Mouse (Mus musculus) lung, postnatal 14 days (tissue): ENCODE results near the gene Rmnd1.
"Not testable (repeated sequence)": the region's sequence is repeated elsewhere in the genome, so short reads cannot be mapped to it uniquely, and the experiment has no call there.

ENCODE experiments used
- DNase-seq: peaks from one replicate; pipeline ENCODE4 v3.0.0; 2021

The Rmnd1 gene

DNA sequence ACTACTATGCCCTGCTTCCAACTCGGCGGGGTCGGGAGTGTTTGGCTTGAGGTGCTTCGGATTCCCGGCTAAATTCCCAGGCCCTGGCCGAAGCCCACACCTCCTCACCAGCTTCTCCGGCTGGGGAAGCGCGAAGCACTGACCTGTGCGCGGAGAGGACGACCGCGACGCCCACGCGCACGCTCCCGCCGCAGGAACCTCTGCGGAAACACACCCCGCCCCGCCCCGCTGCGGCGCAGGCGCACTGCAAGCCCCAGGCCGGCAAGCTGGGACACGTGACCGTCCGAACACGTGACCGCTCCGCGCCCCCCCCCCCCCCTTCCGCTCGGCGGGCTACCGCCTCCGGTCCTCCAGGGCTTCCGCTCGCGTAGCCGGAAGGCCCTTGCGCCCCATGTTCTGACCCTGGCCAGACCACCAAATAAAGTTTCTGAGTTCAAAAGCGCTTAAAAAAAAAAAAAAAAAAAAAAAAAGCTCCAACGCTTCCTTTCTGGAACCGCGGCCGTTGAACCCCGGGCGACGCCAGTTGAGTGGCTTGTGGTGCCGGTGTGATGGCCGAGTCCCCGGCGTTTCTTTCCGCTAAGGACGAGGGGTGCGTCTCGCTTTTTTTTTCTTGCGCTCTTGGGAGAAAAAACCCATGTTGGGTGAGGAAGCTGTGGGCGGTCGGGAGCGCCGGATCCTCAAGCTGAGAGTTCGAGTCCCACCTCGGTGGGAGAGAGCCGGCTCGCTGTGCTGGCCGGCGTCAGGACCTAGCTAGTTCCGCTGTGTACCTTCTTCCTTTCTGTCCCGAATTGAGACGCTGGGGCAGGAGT, at the start of gene Rmnd1, which contains the start of gene Armt1:
Gene Rmnd1 (minus strand): TSS at position 266 of the 809 bp plus-strand sequence.
Gene Armt1 (plus strand): TSS at position 345 of the 809 bp plus-strand sequence.
- peak; percentile 94 for DNase-seq

DNA sequence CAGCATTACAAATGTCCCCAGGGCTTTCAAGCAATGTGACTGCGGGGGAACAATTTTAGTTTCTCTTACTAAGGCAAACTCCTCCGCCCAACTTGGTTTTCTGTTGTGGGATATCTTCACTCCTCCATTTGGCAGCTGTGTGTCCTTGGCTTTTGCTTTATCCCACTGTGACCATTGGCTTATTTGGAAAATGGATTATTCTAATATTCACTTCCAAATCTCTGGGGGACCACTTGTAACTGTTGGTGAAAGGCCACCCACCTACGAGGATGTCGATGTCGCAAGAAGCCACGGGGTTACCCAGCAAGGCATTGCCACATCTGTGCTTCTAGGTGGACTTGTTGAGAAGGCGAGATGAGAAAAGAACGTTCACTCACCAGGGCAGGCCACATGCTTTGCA, 49.5 kb upstream of the Rmnd1 start:
- DNase-seq = no peak

DNA sequence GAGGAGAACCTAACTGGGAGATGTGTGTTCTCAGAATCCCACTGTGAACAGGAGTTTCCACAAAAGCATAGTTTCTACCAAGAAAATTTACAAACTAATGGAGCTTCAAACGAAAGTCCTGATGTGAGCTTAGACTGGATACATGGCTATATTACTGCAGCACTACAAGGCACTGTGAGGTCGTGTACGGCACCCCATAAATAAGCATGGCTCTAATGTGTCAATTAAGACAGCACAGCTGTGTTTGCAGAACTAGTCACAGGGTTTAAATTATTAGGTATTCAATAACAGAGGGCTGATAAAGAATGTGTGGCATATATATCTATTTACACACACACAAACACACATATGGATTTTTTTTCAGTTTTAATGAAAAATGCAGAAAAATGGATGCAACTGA, 48.7 kb upstream of the Rmnd1 start:
- no peak for DNase-seq

DNA sequence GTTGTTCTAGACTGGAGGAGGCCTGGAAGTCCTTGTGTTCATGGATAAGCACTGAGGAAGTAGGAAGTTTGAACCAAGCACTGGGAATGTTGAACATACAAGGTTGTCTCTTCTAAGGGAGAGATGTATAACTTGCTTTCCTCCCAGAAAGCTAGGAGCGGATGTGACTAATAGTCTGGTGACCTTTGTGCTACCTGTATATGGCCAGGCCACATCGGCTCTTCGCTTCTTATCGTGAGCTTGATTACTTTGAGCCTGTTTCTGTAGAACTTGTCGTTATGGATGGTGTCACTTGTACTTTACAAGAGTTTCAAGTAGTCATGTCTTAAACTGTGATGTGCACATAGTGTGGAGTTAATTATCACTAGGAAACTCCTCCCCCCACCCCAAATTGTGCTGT, 44.4 kb upstream of the Rmnd1 start:
- DNase-seq = no peak

DNA sequence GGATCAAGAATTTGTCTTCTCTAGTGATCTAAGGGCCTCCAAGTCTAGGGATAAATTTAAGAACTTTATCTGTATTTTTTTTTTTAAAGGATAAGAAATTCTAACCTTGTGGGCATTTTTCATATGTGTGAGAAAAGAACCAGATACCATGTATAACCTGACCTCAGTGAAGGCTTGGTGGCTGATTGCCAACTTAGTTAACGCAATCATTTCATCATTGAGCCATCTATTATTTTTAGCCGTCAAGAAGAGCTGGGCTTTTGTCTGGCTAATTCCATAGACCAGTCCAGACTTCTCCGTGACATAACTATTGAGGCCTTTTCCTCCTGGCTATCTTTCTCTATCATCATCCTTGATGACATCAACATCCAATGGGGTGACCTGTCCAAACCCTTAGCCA, 43.2 kb upstream of the Rmnd1 start:
- DNase-seq = no peak

DNA sequence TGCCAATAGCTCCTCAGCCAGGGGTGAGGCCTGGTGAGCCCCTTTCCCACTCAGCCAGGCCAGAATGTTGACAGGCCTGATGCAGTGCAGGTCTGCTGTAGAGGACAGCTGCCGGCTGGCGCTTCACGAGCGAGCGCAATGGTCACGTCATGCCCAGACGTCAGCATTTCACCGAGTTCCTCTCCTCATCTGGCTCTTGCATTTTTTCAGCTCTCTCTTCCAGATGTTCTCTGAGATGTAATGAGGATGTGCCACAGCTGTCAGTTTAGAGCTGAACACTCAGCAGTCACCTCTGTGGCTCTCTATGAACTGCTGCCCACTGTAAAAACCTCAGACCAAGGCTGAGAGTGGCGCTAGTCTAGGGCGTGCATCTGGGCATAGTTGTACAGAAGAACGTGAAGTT, 41.4 kb upstream of the Rmnd1 start:
- peak; percentile 34 for DNase-seq

DNA sequence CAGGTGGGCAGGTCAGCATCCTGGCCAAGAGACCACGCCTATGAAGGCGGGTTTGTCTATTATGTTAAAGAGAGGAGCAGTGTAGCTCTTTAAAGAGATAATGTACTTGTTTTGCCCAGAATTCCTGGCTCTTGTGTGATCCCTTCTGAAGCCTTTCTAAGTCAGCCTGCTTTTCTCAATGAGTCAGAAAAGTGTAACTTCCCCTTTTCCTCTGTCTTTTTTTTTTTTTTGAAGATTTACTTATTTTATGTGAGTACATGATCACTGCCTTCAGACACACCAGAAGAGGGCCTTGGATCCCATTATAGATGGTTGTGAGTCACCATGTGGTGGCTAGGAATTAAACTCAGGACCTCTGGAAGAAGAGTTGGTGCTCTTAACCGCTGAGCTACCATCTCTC, 37.2 kb upstream of the Rmnd1 start:
- DNase-seq = no peak

DNA sequence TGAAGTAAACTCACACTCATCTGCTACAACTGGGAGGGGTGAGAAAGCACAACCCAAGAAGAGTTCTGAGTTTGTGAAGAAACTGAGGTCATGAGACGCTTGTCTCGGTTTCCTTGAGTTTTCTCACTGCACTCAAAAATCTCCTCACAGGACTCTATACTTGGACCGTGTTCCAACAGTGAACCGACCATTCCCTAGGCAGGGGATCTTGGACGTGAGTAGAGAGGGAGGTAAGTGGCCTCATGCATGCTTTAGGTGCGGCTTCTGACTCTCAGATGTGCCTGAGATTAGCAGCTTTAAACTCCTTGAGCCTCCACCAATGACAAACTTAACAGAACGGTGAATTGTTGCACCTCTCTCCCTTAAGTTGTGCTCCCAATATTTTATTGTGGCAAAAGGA, 33.6 kb upstream of the Rmnd1 start:
- no peak for DNase-seq

DNA sequence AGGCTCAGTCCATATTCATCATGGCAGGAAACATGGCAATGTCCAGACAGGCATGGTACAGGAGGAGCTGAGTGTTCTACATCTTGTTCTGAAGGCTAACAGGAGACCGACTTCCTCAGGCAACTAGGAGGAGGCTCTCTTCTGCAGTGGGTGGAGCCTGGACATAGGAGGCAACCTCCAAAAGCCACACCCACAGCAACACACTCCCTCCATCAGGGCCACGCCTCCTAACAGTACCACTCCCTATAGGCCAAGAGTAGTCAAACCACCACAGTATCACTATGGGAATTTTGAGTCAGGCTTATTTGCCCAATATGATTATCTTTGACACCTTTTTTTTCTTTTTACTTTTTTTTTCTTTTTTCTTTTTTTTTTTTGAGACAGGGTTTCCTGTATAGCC, 28.0 kb upstream of the Rmnd1 start:
- DNase-seq = no peak

DNA sequence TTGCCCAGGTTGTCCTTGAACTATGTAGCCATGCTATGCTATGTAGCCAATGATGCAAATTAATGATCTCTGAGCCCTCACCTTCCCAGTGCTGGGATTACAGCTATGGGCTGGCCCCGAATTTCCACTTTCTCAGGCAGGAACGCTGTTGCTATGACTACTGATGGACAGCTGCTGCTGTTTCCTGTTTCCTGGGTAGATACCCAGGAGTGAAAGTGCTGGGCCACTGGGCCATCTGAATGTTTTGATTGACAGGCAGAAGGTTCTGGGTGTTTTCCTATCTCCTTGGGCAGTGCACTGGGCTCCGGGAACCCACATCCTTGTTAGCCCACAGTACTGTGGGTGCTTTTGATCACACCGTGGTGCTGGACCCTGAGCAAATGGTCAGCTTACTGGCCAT, 24.2 kb upstream of the Rmnd1 start:
- no peak for DNase-seq

DNA sequence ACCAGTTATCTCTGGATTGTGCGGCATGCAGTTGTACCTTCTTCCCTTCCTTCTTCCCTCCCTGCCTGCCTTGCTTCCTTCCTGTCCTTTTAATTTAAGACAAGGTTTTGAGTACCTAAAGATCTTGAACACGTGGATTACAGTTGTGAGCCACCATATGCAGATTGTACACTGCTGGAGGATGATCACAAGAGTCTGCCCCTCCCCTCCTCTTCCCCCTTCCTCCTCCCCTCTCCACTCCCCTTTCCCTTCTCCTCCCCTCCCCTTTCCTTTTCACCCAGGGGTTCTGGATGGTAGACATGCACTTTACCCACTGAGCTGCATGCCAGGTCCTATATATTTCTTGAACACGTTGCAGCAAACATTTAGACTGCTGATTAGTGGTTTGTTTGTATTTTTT, 3.2 kb upstream of the Rmnd1 start:
- DNase-seq = no peak

DNA sequence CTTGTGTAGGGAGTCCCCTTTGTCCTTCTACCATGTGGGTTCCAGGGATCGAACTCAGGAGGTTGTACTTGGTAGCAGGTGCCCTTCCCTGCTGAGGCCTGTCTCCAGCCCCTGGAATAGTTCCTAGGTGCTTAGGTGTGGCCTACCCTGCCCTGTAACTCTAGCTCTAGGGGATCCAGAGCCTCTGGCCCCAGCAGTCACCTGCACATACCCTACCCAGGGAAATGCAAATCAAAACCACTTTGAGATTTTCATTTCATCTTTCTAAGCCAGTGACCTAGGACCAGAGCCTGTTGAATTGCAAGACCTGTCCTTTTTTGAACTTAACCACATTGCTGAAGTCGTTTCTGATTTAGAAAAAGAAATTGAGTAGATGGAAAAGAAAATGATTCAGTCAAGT, 1.7 kb upstream of the Rmnd1 start:
- not testable (repeated sequence) for DNase-seq

DNA sequence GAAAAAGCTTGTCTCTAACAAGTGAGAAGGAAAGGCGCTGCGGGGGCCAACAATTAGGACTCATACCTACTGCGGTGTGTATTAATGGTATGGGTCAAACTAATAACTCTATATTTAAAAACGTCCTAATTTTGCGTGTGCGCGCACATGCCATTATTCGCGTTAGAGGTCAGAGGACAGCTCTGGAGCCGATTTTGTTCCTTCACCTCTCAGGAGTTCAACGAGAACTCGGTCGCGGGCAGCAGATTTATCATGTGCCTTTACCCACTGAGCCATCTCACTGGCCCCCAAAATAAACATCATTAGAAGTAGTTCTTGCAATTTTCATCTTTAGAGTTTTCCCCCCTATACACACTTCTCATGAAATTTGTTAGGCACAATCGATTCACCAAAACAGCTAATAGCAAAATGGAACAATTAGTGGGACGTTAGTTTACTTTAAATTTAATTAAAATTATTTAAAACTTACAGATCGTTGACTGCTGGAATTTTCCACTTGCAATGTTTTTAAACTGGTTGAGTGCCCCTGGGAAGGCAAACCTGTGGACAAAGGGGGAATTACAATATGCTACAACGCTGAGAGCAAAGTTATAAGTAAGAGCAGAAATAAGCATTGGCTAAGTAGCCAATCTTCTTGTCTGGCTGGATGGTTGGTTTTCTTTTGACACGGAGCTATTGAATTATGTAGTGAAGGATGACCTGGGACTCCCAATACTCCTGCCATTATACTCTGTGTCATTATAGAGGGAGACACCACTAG, 988 bp upstream of the Rmnd1 start:
- DNase-seq = no peak

DNA sequence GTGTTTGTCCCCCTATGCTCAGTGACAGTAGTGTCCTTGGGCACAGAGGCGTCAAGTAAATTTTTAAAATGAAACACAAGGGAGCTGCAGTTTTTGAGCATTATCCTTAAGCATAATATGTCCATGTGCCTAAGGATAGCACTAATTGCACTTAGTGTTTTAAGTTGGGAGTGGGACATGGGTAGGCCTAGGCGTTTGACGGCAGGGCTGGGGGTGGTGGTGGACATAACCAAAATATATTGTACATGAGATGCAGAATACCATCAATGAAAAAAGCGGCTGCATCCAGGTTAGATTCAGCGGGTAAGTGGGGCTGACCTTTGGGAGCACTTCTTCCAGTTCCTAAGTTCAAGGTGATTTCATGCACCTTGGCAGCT, 454 bp downstream of the Rmnd1 start:
- no peak for DNase-seq

DNA sequence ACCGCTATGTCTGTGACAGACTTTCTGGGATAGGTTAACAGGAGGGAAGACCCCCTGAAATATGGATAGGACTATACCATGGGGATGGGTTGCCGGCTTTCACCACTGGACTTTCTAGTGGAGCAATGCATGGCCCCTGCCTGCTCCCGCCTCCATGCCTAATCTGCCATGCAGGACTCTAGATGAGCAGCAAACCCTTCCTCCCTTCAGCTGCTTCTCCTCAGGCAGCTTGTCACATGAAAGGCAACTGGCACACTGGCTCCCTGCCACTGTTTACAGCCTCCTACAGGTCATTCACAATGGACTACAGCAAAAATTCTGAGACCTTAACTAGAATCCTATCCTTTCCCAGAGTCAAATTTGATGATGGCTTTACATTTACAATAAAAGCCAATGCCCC, 1.4 kb downstream of the Rmnd1 start:
- DNase-seq = peak; percentile 13

DNA sequence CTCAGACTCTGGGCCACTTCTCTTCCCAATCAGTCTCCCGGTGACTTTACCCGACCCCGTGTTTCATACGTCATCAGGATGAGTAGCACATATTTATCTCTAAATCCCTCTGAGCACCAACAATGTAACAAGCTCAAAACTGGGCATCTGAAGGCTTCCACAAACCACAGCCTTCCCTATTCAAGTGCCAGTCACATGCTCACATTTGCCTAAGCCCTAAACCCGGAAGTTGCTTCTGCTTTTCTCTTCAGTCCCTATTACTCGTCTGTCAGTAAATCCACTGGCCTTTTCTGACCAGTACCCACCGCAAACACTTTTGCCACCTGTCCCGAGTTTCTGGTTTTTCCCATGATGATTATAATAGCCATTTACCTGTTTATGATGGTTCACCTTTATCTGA, 1.8 kb downstream of the Rmnd1 start:
- DNase-seq = peak; percentile 5

DNA sequence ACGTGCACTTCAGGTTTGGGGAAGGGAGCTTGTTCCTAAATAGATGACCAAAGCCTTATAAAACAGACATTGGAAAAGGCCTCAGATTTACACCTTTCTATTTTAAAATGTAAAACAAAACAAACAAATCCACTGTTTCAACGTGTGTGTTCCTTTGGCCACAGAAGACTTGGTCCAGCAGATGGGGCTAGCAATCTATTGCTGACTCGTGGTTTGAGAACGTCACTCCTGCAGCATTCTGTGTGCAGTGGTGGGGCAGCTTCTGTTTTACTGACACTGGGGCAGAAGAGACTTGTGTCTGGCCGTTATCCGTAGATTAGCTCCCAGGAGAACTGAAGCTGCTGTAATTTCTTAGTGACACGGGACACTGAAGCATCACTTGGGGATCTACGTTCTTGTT, 6.9 kb downstream of the Rmnd1 start:
- DNase-seq = peak; percentile 21

DNA sequence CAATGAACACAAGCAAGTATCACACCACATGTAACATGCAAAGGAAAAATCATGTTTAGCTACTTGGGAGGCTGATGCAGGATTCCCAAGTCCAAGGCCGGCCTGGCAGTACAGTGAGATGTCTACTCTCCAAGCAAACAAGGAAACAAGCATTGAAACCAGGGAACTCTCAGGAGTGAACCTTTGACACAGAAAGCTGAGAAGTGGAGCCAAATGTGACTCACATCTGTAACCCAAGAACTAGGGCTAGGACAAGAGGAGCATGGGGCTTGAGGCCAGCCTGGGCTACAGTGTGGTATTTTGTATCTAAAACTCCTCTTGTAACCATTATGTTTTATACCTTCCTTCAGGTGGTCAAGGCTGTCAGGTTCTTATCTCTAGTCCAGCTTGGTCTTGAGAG, 25.0 kb downstream of the Rmnd1 start:
- DNase-seq = no peak

DNA sequence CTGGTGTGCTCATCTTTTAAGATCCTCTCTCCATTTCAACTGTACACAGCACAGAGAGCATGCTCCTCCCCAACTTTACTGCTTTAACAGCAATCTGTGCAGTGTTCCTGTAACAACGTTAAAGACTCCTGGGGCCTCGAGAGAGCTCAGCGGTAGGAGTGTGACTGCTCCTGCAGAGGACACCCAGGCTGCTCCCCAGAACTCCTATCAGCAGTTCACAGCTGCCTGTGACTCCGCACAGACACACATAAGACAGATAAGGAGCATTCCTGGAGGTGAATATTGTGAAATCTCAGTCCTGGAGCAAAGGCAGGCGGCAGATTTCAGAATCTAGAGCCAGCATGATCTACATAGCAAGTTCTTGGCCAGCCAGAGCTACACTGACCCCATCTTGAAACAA, 26.7 kb downstream of the Rmnd1 start:
- no peak for DNase-seq

DNA sequence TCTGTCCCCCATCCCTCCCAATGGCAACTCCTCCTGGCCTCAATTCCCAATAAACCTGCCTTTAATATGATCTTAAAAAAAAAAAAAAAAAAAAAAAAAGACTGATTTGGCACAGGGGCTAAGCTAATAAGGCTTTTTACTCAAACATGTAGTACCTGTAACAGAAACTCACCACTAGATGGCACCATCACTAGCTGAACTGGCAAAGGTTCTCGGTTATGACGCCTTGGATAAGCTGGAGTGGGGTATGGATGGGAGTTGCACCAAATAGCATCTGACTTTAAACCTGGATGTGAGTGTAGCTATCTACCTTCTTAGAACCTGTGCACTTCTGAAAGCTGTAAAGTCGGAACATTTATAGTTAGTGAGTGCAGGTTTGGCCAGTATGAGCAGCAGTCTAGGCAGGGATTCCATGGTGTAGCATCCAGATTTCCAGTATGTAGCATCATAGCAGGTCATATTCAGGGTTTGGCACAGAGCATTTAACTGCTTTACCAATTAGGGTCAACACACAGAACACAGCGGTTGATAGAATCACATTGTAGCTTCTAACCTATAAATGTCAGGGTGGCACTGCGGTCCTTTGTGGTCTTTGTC, 27.2 kb downstream of the Rmnd1 start:
- peak; percentile 69 for DNase-seq

DNA sequence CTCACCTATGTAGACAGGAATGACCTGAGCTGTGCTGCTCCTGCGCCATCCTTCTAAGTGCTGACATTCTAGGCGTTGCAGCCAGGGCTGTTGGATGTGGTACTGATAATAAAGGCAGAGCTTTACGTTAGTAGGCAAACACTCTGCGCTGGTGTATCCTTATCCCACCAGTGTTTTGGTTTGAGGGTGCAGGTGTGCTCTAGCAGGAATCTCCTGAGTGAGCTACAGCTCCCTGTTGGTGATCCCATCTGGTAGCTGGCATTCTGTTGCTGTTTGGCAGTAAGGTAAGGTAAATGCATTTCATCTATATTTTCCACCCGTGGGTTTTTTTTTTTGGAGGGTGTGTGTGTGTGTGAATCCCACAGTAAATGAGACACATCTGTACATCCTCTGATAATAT, 34.1 kb downstream of the Rmnd1 start:
- no peak for DNase-seq

DNA sequence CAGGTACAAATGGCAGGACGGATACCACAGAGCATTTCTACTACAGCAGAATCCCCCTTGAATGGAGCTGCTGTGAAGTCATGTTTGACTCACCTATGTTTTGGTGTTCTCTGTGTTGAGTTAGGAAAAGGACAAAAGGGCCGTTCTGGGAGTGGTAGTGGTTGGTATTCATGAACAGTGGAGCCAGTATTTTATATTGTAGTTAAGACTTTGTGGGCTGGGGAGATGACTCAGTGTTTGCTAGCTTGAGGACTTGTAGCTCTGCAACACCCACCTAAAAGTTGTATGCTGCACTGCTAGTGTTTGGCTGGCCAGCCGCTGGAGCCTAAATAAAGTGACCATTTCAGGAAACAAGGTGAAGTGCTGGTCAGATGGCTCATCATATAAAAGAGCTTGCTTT, 36.9 kb downstream of the Rmnd1 start:
- no peak for DNase-seq

DNA sequence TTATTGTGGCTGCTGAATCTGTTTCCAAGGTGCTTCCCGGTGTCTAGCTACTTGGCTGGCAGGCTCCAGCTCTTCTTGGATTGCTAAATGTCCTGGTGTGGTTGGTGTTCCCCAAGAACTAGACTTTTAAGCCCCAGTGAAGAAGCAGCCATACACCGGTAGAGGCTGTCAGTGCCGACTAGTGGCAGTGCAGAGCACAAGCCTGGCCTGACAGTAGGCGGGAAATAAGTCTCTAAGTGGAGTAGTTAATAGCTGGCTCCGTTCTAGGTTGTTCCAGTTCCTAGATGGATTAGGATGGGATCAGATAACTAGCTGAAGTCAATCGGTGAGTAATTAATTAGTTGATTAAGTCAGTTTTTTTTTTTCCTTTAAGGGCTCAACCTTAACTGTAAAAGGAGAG, 40.3 kb downstream of the Rmnd1 start:
- peak; percentile 39 for DNase-seq

DNA sequence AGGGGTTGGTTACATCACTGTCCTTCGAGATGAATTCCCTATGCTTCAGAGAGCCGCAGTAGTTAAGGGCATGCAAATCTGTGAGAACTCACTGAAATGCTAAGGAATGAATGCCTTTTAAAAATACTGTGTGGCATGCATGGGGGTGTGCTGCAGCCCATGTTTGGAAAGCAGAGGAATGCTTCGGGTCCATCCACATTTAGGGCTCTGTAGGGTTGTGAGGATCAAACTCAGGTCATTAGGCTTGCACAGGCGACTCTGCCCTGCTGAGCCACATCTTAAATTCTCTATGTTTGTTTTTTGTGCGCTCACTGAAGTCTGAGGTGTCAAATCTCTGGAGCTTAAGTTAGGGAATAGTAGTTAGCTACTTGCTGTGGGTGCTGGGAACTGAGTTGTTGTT, 41.1 kb downstream of the Rmnd1 start:
- no peak for DNase-seq
